In the genomic region with DNA sequence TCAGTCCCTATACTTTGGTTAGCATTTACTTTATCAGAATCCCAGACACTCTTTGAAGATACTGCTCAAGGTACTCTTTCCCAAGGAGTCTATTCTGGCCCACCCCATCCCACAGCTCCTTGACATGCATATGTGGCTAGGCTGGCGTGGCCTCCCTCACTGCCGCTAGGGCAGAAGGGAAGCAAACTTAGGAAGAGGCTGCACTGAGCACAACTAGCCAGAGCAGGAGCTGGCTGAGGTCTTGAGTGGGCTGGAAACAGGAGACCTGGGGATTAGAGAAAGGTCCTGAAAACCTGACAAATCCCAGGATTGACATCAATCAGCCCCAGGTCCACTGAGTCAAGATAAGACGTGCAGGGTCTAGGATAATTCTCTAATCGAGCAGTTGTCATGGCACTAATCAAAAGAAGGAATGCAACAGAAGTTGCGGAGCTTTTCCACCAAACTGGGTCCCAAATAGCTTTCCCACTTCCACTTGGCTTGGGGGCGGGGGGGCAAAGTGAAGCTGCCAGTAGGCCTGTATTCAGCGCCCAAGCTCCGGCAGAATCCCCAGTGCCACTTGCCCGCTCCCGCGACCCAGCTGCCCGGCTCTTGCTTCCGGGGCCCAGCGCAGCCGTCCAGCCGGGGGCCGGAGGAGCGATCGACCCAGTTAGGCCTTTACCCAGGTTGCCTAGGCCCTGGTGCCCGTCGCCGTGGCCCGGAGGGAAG, we compare ENCODE assay signal across 8 mouse cellular contexts. TPM values are rescaled to one million over a fixed set of nuclear protein-coding genes. Genes with fewer than 3 reads are reported as not detected.
DNase-seq lines count a peak whose midpoint lies in the region; ATAC-seq and TF ChIP-seq lines count a peak whose summit lies in the region.

No protein-coding gene starts in this region.

- no peaks in the 10 kb centered on the region for H3K9me3 ChIP-seq in embryonic facial prominence, embryonic 11.5 days (replicated peaks; ENCODE audit: control insufficient read depth, low read length)
- 0 out of 2 replicates have a peak, but pooled peaks cover 2% of the 10 kb centered on the region for H3K9me3 ChIP-seq in hindbrain, embryonic 10.5 days
- no peaks in the 10 kb centered on the region for H3K9me3 ChIP-seq in liver, embryonic 11.5 days (ENCODE audit: control insufficient read depth, low read length)

- peak overlapping the region; percentile 87 for H3K9ac ChIP-seq in embryonic facial prominence, embryonic 11.5 days (replicated peaks; ENCODE audit: low read length)
- H3K9ac ChIP-seq in liver, embryonic 11.5 days (ENCODE audit: low read depth, low read length) = peak overlapping the region; percentile 83

- TF ChIP-seq CTCF in thymus, adult 2 months (IDR thresholded peaks at IDR 0.05; ENCODE audit: borderline replicate concordance, control insufficient read depth, extremely low read depth, insufficient read depth, low read length, poor library complexity) = no peak

- peak; percentile 35 for DNase-seq in thymus, adult 2 months
- DNase-seq in thymus, postnatal 10 days (ENCODE audit: low spot score in 2 of 2) = no peak
- DNase-seq in embryonic facial prominence, embryonic 11.5 days (ENCODE audit: low spot score) = peak; percentile 21
- DNase-seq in hindbrain, embryonic 10.5 days (ENCODE audit: low spot score) = peak; percentile 35
- no peak for DNase-seq in liver, embryonic 11.5 days (ENCODE audit: low spot score)
- peak; percentile 30 for DNase-seq in neural tube, embryonic 10.5 days (ENCODE audit: extremely low spot score, low spot score)
- no peak for DNase-seq in testis, postnatal 14 days (ENCODE audit: low spot score)
- no peak for DNase-seq in urinary bladder, postnatal 25 days (ENCODE audit: low spot score)

- no peaks in the 10 kb centered on the region for H3K36me3 ChIP-seq in thymus, adult 2 months (ENCODE audit: control insufficient read depth, insufficient read depth, low read length)
- H3K36me3 ChIP-seq in embryonic facial prominence, embryonic 11.5 days (replicated peaks; ENCODE audit: control insufficient read depth, insufficient read depth, low read depth, low read length) = no peaks in the 10 kb centered on the region
- no peaks in the 10 kb centered on the region for H3K36me3 ChIP-seq in hindbrain, embryonic 10.5 days
- no peaks in the 10 kb centered on the region; the same call in 1 of the 2 replicates for H3K36me3 ChIP-seq in liver, embryonic 11.5 days (ENCODE audit: control insufficient read depth, insufficient read depth, low read length)

- TF ChIP-seq POLR2A in thymus, adult 2 months (IDR thresholded peaks at IDR 0.05; ENCODE audit: control insufficient read depth, extremely low read depth, insufficient read depth, low read length, poor library complexity) = 0 out of 2 replicates have a peak, but pooled peaks have one; percentile 40

- 17% methylated on average over 23 of the region's 23 CpGs for WGBS in thymus, adult 2 months
- 12% methylated on average over 21 of the region's 23 CpGs for WGBS in embryonic facial prominence, embryonic 11.5 days
- WGBS in hindbrain, embryonic 10.5 days = 10% methylated on average over 23 of the region's 23 CpGs
- WGBS in liver, embryonic 11.5 days = 15% methylated on average over 19 of the region's 23 CpGs

- no peak for ATAC-seq in embryonic facial prominence, embryonic 11.5 days (replicated peaks; ENCODE audit: insufficient number of reproducible peaks, low FRiP score, low TSS enrichment, low read depth)
- ATAC-seq in liver, embryonic 11.5 days (replicated peaks; ENCODE audit: low FRiP score) = no peak

- peaks cover 19% of the 10 kb centered on the region for H3K4me1 ChIP-seq in thymus, adult 2 months (replicated peaks; ENCODE audit: control insufficient read depth, insufficient read depth, low read length)
- H3K4me1 ChIP-seq in embryonic facial prominence, embryonic 11.5 days (ENCODE audit: control insufficient read depth, insufficient read depth, low read length) = no peaks in the 10 kb centered on the region
- peaks cover 23% of the 10 kb centered on the region for H3K4me1 ChIP-seq in hindbrain, embryonic 10.5 days (replicated peaks)
- H3K4me1 ChIP-seq in liver, embryonic 11.5 days (replicated peaks; ENCODE audit: control insufficient read depth, insufficient read depth, low read length) = peaks cover 13% of the 10 kb centered on the region

- H3K27me3 ChIP-seq in thymus, adult 2 months (ENCODE audit: control insufficient read depth, insufficient read depth, low read length) = no peaks in the 10 kb centered on the region
- no peaks in the 10 kb centered on the region for H3K27me3 ChIP-seq in embryonic facial prominence, embryonic 11.5 days (ENCODE audit: control insufficient read depth, insufficient read depth, low read length)
- H3K27me3 ChIP-seq in hindbrain, embryonic 10.5 days (ENCODE audit: insufficient read depth, poor library complexity, severe bottlenecking) = peaks cover 7% of the 10 kb centered on the region; the same call in 1 of the 2 replicates
- no peaks in the 10 kb centered on the region for H3K27me3 ChIP-seq in liver, embryonic 11.5 days (replicated peaks; ENCODE audit: control insufficient read depth, insufficient read depth, low read length)

- peak overlapping the region; percentile 85 for H3K4me2 ChIP-seq in embryonic facial prominence, embryonic 11.5 days (ENCODE audit: low read depth, low read length)
- H3K4me2 ChIP-seq in liver, embryonic 11.5 days = peak overlapping the region; percentile 85

- H3K27ac ChIP-seq in thymus, adult 2 months (ENCODE audit: control insufficient read depth, insufficient read depth, low read length) = peak overlapping the region; percentile 29; the same call in 1 of the 2 replicates
- no peak overlapping the region for H3K27ac ChIP-seq in embryonic facial prominence, embryonic 11.5 days (replicated peaks; ENCODE audit: low read depth, low read length)
- peak overlapping the region; percentile 86 for H3K27ac ChIP-seq in hindbrain, embryonic 10.5 days
- H3K27ac ChIP-seq in liver, embryonic 11.5 days (ENCODE audit: low read depth, low read length) = peak overlapping the region; percentile 81

- peak overlapping the region; percentile 65 for H3K4me3 ChIP-seq in thymus, adult 2 months (ENCODE audit: control insufficient read depth, insufficient read depth, low read length)
- H3K4me3 ChIP-seq in embryonic facial prominence, embryonic 11.5 days (ENCODE audit: low read depth, low read length) = peak overlapping the region; percentile 48
- peak overlapping the region; percentile 58 for H3K4me3 ChIP-seq in hindbrain, embryonic 10.5 days
- peak overlapping the region; percentile 62 for H3K4me3 ChIP-seq in liver, embryonic 11.5 days (ENCODE audit: low read depth, low read length)

RNA-seq across cellular contexts. Expression of gene Nlrx1, which starts 0.9 kb away (rescaled TPM):
- 13.4 and 16.2 TPM in 2 replicates for polyA plus RNA-seq in thymus, adult 2 months (2012; rRNA removed)
- polyA plus RNA-seq in embryonic facial prominence, embryonic 11.5 days (2014; fragmentation: Nextera tagmentation; extraction: Ambion mirVana) = 2.6 TPM in 2 replicates
- polyA plus RNA-seq in hindbrain, embryonic 10.5 days (2016; fragmentation: Nextera tagmentation; extraction: Ambion mirVana) = 2.4 and 3.3 TPM in 2 replicates
- 4.3 and 4.9 TPM in 2 replicates for polyA plus RNA-seq in liver, embryonic 11.5 days (2014; fragmentation: Nextera tagmentation; extraction: Ambion mirVana)

RNA-seq across cellular contexts. Expression of gene Pdzd3, which starts 16.2 kb away (rescaled TPM):
- polyA plus RNA-seq in thymus, adult 2 months (2012; rRNA removed) = 0.55 and 0.59 TPM in 2 replicates
- polyA plus RNA-seq in embryonic facial prominence, embryonic 11.5 days (2014; fragmentation: Nextera tagmentation; extraction: Ambion mirVana) = not detected in 2 replicates
- 0.14 TPM in 1 of 2 replicates, not detected in the other for polyA plus RNA-seq in hindbrain, embryonic 10.5 days (2016; fragmentation: Nextera tagmentation; extraction: Ambion mirVana)
- polyA plus RNA-seq in liver, embryonic 11.5 days (2014; fragmentation: Nextera tagmentation; extraction: Ambion mirVana) = 0.10 TPM in 1 of 2 replicates, not detected in the other

RNA-seq across cellular contexts. Expression of gene Abcg4, which starts 20.9 kb away (rescaled TPM):
- 1.2 and 2.7 TPM in 2 replicates for polyA plus RNA-seq in thymus, adult 2 months (2012; rRNA removed)
- polyA plus RNA-seq in embryonic facial prominence, embryonic 11.5 days (2014; fragmentation: Nextera tagmentation; extraction: Ambion mirVana) = 1.6 and 2.0 TPM in 2 replicates
- 4.3 and 7.2 TPM in 2 replicates for polyA plus RNA-seq in hindbrain, embryonic 10.5 days (2016; fragmentation: Nextera tagmentation; extraction: Ambion mirVana)
- 11.6 and 13.8 TPM in 2 replicates for polyA plus RNA-seq in liver, embryonic 11.5 days (2014; fragmentation: Nextera tagmentation; extraction: Ambion mirVana)

RNA-seq across cellular contexts. Expression of gene Ccdc153, which starts 27.0 kb away (rescaled TPM):
- 6.1 and 13.0 TPM in 2 replicates for polyA plus RNA-seq in thymus, adult 2 months (2012; rRNA removed)
- not detected in 2 replicates for polyA plus RNA-seq in embryonic facial prominence, embryonic 11.5 days (2014; fragmentation: Nextera tagmentation; extraction: Ambion mirVana)
- not detected in 2 replicates for polyA plus RNA-seq in hindbrain, embryonic 10.5 days (2016; fragmentation: Nextera tagmentation; extraction: Ambion mirVana)
- polyA plus RNA-seq in liver, embryonic 11.5 days (2014; fragmentation: Nextera tagmentation; extraction: Ambion mirVana) = not detected in 2 replicates

RNA-seq across cellular contexts. Expression of gene Cbl, which starts 33.6 kb away (rescaled TPM):
- 132 and 194 TPM in 2 replicates for polyA plus RNA-seq in thymus, adult 2 months (2012; rRNA removed)
- polyA plus RNA-seq in embryonic facial prominence, embryonic 11.5 days (2014; fragmentation: Nextera tagmentation; extraction: Ambion mirVana) = 16.4 and 17.4 TPM in 2 replicates
- polyA plus RNA-seq in hindbrain, embryonic 10.5 days (2016; fragmentation: Nextera tagmentation; extraction: Ambion mirVana) = 21.1 and 22.8 TPM in 2 replicates
- 12.0 and 12.7 TPM in 2 replicates for polyA plus RNA-seq in liver, embryonic 11.5 days (2014; fragmentation: Nextera tagmentation; extraction: Ambion mirVana)

Comparison
In these comparisons a context has a peak if more than half of its experiments do, and no peak if none do; other contexts are left out.
1. DNase-seq: peak in thymus, adult 2 months (single experiment), embryonic facial prominence, embryonic 11.5 days (single experiment), hindbrain, embryonic 10.5 days (single experiment) and neural tube, embryonic 10.5 days (single experiment); none in thymus, postnatal 10 days (0 of 2), liver, embryonic 11.5 days (single experiment), testis, postnatal 14 days (single experiment) and urinary bladder, postnatal 25 days (single experiment).
2. Peak in every context shown above with its lines, with median percentiles within 50 percentile points of each other: H3K4me3 ChIP-seq.